Mouse (Mus musculus) layer of hippocampus, adult 18-20 months (tissue): Measurements from ENCODE around the gene Krtap10-4. TPM values are rescaled to one million over a fixed set of nuclear protein-coding genes. Genes with fewer than 3 reads are reported as not detected.
"Not testable (repeated sequence)": the region's sequence is repeated elsewhere in the genome, so short reads cannot be mapped to it uniquely, and the experiment has no call there.

Source experiments
- DNase-seq, 2 experiments: peaks; one replicate each; pipeline ENCODE4 v3.0.0; 2022; ENCODE audit warnings: low spot score in 2 of 2
- total RNA-seq, 2 experiments: library from RNA; stranded (reverse); gene quantifications; 2 replicates each; pipeline ENCODE4 v1.2.3; 2021

The Krtap10-4 gene
- total RNA-seq, 2 experiments from 2014 or later = not detected

DNA sequence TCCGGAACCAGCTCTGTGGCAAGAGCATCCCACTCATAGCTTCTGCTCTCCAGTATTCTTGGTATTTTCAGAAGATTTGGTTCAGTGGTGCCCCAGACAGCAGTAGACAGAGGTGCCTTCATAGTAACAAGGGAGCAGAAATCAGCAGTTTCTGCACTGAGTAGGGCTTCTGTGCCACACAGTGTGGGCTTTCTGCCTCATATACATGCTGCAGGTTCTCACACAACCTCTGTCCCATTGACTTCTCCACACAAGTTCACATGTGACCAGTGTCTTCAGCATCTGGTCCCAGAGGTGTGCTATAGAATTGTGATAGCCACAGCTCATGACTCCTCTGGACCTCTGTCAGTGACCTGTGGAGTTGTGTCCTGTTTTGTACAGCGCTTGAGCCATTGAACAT lies 38.3 kb downstream of the Krtap10-4 start:
- no peak for DNase-seq

DNA sequence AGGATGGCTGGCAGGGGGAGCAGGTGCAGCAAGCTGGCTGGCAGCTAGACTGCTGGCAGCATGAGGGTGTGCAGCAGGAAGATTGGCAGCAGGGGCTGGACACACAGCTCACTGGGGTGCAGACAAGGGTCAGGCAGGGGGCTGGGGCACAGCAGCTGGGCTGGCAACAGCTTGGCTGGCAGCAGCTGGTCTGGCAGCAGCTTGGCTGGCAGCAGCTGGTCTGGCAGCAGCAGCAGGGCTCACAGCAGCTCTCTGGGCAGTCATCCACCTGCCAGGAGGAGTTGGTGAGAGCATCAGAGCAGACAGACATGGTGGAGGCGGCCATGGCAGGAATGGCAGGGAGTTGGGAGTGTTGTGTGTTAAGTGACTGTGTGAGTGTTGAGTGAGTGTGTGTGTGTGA lies 39.0 kb downstream of the Krtap10-4 start, which contains the start of gene Gm7137:
Gene Gm7137, minus strand, starts transcription at position 325 of the 400 bp plus-strand sequence.
- DNase-seq = not testable (repeated sequence)

GRCm38 (mm10) chr10:77783396-77783795 lies 43.5 kb downstream of the Krtap10-4 start:
- not testable (repeated sequence) for DNase-seq

DNA sequence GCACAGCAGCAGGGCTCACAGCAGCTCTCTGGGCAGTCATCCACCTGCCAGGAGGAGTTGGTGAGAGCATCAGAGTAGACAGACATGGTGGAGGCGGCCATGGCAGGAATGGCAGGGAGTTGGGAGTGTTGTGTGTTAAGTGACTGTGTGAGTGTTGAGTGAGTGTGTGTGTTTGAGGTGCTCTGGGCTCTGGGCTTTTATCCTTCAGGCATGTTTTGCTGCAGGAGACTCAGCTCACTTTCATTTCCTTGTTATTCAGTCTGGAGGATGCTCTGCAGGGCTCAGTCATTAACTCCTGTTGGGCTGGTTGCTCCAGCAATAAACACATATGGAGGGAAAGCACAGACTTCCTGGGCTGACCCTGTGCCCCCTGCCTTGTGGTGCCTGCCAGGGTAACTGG lies 44.5 kb downstream of the Krtap10-4 start, which contains the start of gene Gm3250:
Gene Gm3250, minus strand, starts transcription at position 101 of the 400 bp plus-strand sequence.
- not testable (repeated sequence) for DNase-seq

DNA sequence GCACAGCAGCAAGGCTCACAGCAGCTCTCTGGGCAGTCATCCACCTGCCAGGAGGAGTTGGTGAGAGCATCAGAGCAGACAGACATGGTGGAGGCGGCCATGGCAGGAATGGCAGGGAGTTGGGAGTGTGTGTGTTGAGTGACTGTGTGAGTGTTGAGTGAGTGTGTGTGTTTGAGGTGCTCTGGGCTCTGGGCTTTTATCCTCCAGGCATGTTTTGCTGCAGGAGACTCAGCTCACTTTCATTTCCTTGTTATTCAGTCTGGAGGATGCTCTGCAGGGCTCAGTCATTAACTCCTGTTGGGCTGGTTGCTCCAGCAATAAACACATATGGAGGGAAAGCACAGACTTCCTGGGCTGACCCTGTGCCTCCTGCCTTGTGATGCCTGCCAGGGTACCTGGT lies 50.1 kb downstream of the Krtap10-4 start, which contains the start of gene Gm7138:
Gene Gm7138, minus strand, starts transcription at position 101 of the 400 bp plus-strand sequence.
- DNase-seq = not testable (repeated sequence)

Other genes starting within 250 kb of the Krtap10-4 start
- 10 to 100 TPM; 69.2 to 78.2 TPM for gene Pttg1ip, start 245.4 kb downstream of the Krtap10-4 start, total RNA-seq
- 100 to 1,000 TPM; 144 to 147 TPM for gene Sumo3, start 221.0 kb downstream of the Krtap10-4 start, total RNA-seq
- 10 to 100 TPM; 31.6 to 32.6 TPM for gene Gm49325, start 220.9 kb downstream of the Krtap10-4 start, total RNA-seq
- gene Ube2g2, start 204.8 kb downstream of the Krtap10-4 start, total RNA-seq = 10 to 100 TPM; 84.7 to 86.9 TPM
- gene Tspear, start 140.5 kb downstream of the Krtap10-4 start, total RNA-seq = under 1 TPM in 1 of 2 experiments, not detected in 1; 0.20 TPM
- not detected for gene Gm19402, start 136.3 kb downstream of the Krtap10-4 start, total RNA-seq
- not detected for gene Gm9508, start 129.9 kb downstream of the Krtap10-4 start, total RNA-seq
- not detected for gene Gm10272, start 120.5 kb downstream of the Krtap10-4 start, total RNA-seq
- not detected for gene Gm10024, start 115.6 kb downstream of the Krtap10-4 start, total RNA-seq
- not detected for gene Gm10142, start 111.3 kb downstream of the Krtap10-4 start, total RNA-seq
- gene Krtap12-1, start 106.5 kb downstream of the Krtap10-4 start, total RNA-seq = not detected
- gene Gm10100, start 100.6 kb downstream of the Krtap10-4 start, total RNA-seq = not detected
- gene Gm18596, start 84.5 kb downstream of the Krtap10-4 start, total RNA-seq = not detected
- not detected for gene Gm9736, start 75.7 kb downstream of the Krtap10-4 start, total RNA-seq
- not detected for gene Gm3233, start 67.4 kb downstream of the Krtap10-4 start, total RNA-seq
- not detected for gene Gm3238, start 55.8 kb downstream of the Krtap10-4 start, total RNA-seq
- gene Gm7138, start 50.2 kb downstream of the Krtap10-4 start, total RNA-seq = not detected
- not detected for gene Gm3250, start 44.6 kb downstream of the Krtap10-4 start, total RNA-seq
- not detected for gene Gm7137, start 38.9 kb downstream of the Krtap10-4 start, total RNA-seq
- not detected for gene Gm9639, start 32.0 kb downstream of the Krtap10-4 start, total RNA-seq
- gene Gm19668, start 28.0 kb downstream of the Krtap10-4 start, total RNA-seq = not detected
- gene Gm9507, start 15.3 kb downstream of the Krtap10-4 start, total RNA-seq = not detected
- gene Gm2696, start 12.4 kb downstream of the Krtap10-4 start, total RNA-seq = not detected
- gene Krtap10-10, start 8.9 kb upstream of the Krtap10-4 start, total RNA-seq = not detected
- gene Gm36176, start 19.7 kb upstream of the Krtap10-4 start, total RNA-seq = not detected
- gene Gm10318, start 25.8 kb upstream of the Krtap10-4 start, total RNA-seq = not detected
- gene Gm3285, start 34.9 kb upstream of the Krtap10-4 start, total RNA-seq = not detected
- 1 to 10 TPM; 3.8 to 5.0 TPM for gene Lrrc3, start 75.4 kb upstream of the Krtap10-4 start, total RNA-seq
- gene Trpm2, start 143.5 kb upstream of the Krtap10-4 start, total RNA-seq = 10 to 100 TPM; 37.9 to 40.8 TPM
- gene 1810043G02Rik, start 151.4 kb upstream of the Krtap10-4 start, total RNA-seq = 10 to 100 TPM; 39.9 to 40.5 TPM
- 100 to 1,000 TPM; 217 to 223 TPM for gene Pfkl, start 183.0 kb upstream of the Krtap10-4 start, total RNA-seq
- gene Dnmt3l, start 214.9 kb upstream of the Krtap10-4 start, total RNA-seq = 1 to 10 TPM in 1 of 2 experiments, under 1 TPM in 1; 0.74 to 1.2 TPM
- under 1 TPM; 0.64 to 0.79 TPM for gene Aire, start 216.5 kb upstream of the Krtap10-4 start, total RNA-seq
- 10 to 100 TPM; 12.1 to 12.7 TPM for gene Icosl, start 242.2 kb upstream of the Krtap10-4 start, total RNA-seq